Mouse (Mus musculus) fibroblast of lung, adult 2 months (primary cell): Measurements from ENCODE around the gene Endod1.

Source experiments
- DNase-seq: peaks from one replicate; pipeline ENCODE4 v3.0.0-alpha.2; 2011; ENCODE audit warnings: low read depth

The Endod1 gene

DNA sequence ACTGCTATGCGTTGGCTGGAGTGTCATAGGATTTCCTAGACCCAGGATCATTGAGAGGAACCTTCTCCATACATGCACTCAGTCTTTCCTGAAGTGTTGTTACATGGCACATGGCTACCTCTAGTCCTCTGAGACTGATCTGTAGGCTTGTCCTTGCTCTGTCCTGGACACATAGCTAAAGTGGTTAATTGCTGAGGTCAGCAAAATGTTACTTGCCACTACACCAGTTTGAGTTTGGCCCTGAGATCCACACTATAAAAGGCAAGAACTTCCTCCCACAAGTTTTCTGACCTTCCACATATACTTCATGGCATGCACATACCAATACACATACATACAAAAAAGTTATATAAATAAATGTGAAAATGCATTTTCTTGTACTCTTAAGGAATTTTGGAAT, 64.7 kb downstream of the Endod1 start:
- DNase-seq = no peak

DNA sequence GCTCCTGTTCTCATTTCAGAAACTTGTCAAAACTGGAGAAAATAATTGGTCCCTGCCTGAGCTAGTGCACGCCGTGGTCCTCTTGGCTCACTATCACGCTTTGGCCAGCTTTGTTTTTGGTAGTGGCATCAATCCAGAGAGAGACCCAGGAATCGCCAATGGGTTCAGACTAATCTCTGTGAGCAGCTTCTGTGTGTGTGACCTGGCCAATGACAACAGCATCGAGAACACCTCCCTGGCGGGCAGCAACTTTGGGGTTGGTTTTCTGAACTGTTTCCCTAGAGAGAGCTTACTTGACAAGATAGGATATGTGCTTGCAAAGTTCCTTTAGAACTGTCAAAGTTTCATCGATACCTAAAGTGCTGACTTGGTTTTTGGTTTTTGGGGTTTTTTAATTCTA, 66.8 kb downstream of the Endod1 start:
- DNase-seq = no peak

- DNase-seq = no peak
These were observed 67.3 kb downstream of the Endod1 start for GRCm38 (mm10) chr9:14313968-14314367.

DNA sequence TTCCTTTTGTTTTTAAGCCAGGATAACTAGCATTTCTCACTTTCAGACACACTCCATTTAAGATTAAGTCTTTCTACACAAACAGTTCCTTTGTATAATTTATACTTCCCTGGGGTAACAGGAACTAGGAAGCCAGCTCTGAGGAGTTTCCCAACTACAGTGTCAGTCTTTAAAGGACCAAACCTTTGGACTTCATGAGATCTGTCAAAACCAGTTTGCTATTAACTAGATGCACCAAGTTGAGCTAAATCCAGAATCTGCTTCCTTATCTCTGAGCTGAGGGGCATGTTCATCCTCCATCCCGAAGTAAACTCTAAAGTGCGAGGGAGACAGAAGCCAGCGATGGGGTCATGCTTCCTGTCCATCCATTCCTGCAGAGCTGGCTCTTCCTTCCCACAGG, 74.0 kb downstream of the Endod1 start:
- no peak for DNase-seq

DNA sequence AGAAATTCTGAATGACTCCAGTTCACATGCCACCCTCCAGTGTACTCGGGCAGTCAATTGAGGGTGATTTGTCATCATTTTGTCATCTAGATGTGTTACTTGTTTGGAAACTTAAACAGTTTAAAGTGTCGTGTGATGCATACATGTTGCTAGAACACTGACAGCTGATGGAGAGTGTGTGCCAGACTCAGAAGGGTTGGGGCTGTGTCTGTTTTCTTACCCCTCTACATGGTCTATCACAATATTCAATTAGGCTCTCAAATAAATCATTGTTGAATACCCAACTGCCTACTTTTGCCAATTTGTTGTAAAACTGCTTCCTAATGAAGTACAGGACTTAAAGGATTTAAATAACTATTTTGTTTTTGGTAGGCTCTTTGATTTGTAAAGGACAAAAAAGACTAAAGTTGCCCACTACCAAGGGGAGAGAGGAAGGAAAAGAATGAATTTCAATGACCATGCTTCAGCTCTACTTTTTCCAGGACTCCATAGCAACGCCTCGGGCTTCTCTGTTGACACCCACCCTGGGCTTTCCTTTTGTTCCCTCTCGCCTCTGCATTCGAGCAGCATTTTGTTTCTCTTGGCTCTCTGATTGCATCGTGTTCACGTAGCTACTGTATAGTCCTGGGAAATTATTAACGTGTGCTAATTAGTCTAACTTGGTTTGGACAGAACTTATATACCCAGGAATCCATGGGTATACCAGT, 76.9 kb downstream of the Endod1 start:
- DNase-seq = no peak
